Mouse (Mus musculus) CH12F3 (cell line): ENCODE measurements around the gene Rhot2.
"Not testable (repeated sequence)": the region's sequence is repeated elsewhere in the genome, so short reads cannot be mapped to it uniquely, and the experiment has no call there.

Source experiments
- in situ Hi-C: fragments of 300-500 bp; cut with MboI; formaldehyde crosslinking; loops from 2 replicates; pipeline ENCODE4 v1.14.3; 2020; ENCODE audit warnings: low sequenced_read_pairs

The Rhot2 gene

DNA sequence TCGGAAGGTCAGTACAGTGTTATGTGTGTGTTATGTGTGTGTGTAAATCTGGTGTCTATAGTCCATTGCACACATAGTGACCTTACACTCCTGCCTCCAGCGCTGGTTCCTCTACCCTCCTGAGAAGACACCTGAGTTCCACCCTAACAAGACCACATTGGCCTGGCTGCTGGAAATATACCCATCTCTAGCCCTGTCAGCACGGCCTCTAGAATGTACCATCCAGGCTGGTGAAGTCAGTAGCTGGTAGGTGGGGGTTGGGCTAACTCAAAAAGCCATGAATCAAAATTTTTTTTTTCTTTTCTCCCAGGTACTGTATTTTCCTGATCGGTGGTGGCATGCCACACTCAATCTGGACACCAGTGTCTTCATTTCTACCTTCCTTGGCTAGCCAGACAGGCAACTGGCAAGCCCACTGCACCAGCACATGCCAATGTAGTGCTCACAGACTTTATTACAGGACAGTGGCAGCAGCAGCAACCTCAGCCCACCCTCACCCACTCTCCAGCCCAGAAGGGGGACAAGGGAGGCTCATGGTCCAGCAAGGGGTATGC is 14.4 kb downstream of the Rhot2 start:
- in situ Hi-C loops = no loop called here

DNA sequence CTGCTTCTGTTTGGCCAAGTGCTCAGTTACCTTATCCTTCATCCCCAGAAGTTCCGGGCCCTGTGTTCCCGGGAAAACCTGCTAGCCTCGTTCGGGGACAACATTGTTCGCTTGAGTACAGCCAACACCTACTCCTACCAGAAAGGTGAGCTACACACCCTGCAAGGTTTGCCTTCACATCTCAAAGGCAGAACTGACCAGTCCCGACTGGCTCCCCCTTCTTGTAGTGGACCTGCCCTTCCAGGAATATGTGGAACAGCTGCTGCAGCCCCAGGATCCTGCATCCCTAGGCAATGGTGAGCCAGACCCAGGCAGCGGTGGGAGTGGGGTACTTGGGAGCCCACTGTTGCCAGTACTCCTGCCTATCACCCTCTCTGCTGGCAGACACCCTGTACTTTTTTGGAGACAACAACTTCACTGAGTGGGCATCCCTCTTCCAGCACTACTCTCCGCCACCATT is 15.1 kb downstream of the Rhot2 start:
- in situ Hi-C loops = no loop called here

GRCm38 (mm10) chr17:25828712-25829557 is 15.7 kb downstream of the Rhot2 start, which contains the start of gene Jmjd8:
Gene Jmjd8 (plus strand): TSS chr17:25828867.
- in situ Hi-C loops = no loop called here

GRCm38 (mm10) chr17:25828223-25828594 is 16.4 kb downstream of the Rhot2 start:
- in situ Hi-C loops = no loop called here

DNA sequence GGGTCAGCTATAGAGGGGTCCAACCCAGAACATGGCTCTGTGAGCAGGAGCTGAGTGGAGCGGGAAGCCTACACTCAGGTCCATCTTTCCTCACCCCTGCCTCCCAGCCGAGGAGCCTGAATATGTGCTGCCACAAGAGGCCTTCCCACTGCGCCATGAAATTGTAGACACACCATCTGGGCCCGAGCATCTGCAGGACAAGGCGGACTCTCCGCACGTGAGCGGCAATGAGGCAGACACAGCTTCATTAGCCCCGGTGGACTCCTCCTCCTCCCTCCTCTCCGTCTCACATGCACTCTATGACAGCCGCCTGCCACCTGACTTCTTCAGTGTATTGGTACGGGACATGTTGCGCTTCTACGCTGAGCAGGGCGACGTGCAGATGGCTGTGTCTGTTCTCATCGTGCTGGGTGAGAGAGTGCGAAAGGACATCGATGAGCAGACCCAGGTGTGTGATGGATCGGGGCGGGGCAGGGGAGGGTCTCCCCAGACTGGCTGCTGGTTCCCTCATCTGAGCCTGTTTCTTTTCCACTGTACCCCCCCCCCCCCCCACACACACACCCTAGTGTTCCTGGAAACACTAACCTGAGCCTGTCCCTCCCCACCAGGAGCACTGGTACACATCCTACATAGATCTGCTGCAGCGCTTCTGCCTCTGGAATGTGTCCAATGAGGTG is 17.0 kb downstream of the Rhot2 start:
- in situ Hi-C loops = no loop called here

DNA sequence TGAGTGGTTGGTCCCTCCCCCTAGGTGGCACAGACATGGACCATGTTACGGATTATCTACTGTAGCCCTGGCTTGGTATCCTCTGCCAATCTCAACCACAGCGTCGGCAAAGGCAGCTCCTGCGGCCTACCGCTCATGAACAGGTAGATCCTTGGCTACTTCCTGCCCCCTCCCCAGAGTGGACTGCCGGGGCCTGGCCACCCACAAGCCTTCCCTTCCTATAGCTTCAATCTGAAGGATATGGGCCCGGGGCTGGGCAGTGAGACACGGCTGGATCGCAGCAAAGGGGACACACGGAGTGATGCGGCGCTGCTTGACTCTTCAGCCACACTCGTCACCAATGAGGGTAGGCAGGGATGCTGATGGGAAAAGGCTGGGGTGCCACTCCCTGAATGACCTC is 17.6 kb downstream of the Rhot2 start:
- in situ Hi-C loops = no loop called here

DNA sequence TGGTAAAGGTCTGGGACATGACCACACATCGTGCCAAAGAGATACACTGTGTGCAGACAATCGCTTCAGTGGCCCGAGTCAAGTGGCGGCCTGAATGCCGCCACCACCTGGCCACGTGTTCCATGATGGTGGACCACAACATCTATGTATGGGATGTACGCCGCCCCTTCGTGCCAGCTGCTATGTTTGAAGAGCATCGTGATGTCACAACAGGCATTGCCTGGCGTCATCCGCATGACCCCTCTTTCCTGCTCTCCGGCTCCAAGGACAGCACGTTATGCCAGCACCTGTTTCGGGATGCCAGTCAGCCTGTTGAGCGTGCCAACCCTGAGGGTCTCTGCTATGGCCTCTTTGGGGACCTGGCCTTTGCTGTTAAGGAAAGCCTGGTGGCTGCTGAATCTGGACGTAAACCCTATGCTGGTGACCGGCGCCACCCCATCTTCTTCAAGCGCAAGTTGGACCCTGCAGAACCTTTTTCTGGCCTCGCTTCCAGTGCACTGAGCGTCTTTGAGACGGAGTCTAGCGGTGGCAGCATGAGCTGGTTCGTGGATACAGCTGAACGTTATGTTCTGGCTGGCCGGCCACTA is 18.6 kb downstream of the Rhot2 start:
- in situ Hi-C loops = no loop called here

GRCm38 (mm10) chr17:25825311-25825710 is 19.3 kb downstream of the Rhot2 start:
- in situ Hi-C loops = no loop called here

GRCm38 (mm10) chr17:25824362-25825142 is 20.1 kb downstream of the Rhot2 start:
- in situ Hi-C loops = no loop called here

DNA sequence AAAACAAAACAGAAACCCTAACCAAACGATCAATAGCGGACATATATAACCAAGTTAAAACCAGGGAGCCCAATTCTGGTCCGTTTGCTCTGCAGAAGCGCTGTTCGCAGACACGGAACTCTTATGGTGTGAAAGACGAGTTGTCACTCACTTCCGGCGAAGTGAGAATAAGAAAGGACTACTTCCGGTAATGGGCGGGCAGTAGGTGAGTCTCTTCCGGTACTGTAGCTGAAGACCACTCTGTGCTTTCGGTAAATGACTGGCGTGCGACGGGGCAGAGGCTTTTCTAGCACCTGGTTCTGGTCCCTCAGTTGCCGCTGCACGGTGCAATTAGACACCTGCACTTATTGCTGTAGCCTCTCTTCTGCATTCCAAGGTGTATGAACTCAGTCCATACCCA is 21.2 kb downstream of the Rhot2 start, which contains the start of gene Wdr24:
Gene Wdr24, plus strand, starts transcription at position 176 of the 400 bp plus-strand sequence.
- in situ Hi-C loops = no loop called here

DNA sequence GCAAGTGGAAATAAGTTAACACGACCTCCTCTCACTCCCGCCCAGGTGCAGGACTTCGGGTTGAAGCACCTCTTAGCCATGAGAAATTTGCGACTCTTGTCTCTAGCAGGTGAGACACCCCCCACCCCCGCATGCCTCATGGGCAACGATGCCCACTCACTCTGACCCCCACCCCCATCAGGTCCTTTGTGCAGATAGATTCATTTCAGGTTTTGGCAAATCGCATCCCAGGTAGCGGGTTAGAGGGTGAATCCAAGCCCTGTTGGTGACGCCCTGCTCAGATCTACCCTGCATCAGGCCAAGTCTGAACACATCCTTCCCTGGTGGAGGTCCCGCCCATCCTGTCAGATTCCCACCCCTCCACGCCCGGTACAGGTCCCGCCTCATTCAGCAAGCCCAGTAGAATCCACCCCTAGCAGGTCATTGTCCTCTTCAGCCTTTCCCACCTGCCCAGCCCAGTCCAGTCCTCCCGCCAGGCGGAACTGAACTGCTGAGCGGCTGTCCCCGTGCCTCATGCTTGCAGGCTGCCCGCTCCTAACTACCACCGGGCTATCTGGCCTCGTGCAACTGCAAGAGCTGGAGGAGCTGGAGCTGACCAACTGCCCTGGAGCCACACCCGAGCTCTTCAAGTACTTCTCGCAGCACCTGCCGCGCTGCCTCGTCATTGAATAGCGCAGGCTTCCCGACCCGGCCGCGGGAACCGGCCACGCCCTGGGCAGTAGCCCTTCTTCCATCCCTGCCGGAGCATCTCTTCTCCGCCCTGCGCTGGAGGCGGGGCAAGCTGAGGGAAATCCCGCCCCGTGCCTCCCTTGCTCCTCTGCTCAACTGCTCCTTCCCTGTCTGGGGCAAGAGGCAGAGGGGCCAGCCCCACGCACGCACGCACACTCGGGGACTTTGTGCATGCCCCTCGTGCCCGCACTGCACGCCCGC is 25.5 kb downstream of the Rhot2 start:
- in situ Hi-C loops = no loop called here

GRCm38 (mm10) chr17:25817662-25818061 is 27.0 kb downstream of the Rhot2 start:
- in situ Hi-C loops = no loop called here

- in situ Hi-C loops = no loop called here
Observed at GRCm38 (mm10) chr17:25813471-25813870, 31.2 kb downstream of the Rhot2 start.

DNA sequence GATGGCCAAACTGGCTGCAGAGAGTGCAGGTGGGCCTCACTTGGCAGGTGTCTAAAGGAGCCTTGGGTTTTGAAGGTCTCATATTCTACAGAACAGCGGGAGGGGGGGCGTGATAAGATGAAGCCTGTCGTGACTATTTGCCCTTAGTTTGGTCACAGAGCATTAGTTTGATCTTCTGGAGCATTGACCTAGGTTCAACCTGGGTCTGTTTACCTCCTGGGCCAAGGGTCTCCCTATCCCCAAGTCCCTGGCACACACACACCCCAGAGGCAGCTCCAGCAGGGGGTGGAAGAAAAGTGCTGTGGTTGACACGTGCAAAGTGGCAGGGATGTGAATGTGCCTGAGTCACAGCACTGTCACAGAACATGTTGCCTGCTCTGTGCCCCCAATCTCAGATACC is 33.8 kb downstream of the Rhot2 start:
- in situ Hi-C loops = no loop called here

- in situ Hi-C loops = no loop called here
Observed at GRCm38 (mm10) chr17:25809606-25810340, 34.9 kb downstream of the Rhot2 start.

DNA sequence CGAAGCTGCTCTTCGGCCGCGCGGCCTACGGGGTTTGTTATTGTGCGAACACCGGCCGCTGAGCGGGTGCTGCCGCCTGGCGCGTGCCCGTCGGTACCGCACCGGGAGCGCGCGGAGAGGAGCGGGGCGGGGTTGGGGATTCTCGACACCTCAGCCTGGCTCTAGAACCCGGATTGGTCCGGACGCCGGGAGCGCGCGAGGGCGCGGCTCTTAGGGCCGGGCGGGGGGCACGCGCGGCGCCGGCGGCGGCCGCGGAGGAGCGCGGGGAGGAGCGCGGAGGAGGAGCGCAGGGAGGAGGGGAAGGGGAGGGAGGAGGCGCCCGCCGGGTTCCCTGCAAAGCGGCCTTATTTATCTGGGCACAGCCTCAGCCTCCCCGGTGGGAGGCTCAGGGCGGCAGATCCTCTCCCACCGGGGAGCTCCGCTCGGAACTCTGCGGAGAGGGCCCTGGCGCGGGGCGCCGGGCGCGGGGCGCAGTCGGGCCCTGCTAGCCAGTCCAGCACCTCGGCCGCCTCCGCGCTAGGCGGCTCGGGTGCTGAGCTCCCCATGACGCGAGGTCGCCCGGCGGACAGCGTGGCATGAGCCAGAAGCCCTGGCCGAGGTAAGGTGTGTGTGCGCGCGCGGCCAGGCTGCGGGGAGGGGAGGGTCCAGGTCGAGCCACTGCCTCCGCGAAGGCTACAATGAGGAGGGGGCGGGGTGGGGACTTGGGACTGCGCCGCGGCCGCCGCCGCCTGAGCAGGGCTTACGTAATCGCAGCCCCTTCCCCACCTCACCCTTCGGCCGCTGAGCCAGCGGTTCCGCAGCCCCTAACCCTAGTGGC is 35.7 kb downstream of the Rhot2 start, which contains the start of gene Fbxl16:
Gene Fbxl16, plus strand, starts transcription at position 297 of the 817 bp plus-strand sequence.
- in situ Hi-C loops = no loop called here

DNA sequence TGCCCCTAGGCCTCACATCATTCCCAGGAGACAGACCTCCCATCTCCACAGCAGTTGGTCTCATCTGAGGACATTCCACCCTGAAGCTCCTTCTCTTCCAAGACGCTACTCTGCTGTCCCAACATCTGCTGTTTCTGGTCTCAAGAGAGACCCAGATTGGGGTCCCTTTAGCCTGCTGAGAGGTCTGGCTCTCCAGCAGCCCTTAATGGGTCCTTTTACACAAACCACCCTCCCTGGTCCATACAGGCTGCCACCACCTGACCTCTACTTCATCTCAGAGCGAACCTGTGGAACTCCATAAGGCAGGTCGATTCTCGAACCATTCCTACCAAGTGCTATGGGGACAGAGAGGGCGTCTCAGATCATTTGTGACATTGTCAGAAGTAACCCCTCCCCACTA is 36.6 kb downstream of the Rhot2 start:
- in situ Hi-C loops = no loop called here

- in situ Hi-C loops = not testable (repeated sequence)
Observed at GRCm38 (mm10) chr17:25807452-25807851, 37.2 kb downstream of the Rhot2 start.
